Mouse (Mus musculus) forebrain, embryonic 10.5 days (tissue): ENCODE measurements around the gene Olfr569. TPM values are rescaled to one million over a fixed set of nuclear protein-coding genes. Genes with fewer than 3 reads are reported as not detected.

ENCODE experiments used
- DNase-seq: peaks from one replicate; pipeline ENCODE4 v3.0.0-alpha.2; 2017; ENCODE audit warnings: low spot score; ENCODE audit errors: extremely low spot score
- H3K27ac ChIP-seq: fragments of 300-500 bp; sonication (generic); 2 replicates; pipeline ENCODE4 v1.5.1; 2016; ENCODE audit warnings: mild to moderate bottlenecking
- H3K27me3 ChIP-seq: fragments of 300-500 bp; sonication (generic); 2 replicates; pipeline ENCODE4 v1.6.1; 2016; ENCODE audit warnings: mild to moderate bottlenecking; ENCODE audit not compliant: poor library complexity, severe bottlenecking
- H3K36me3 ChIP-seq: fragments of 300-500 bp; sonication (generic); replicated peaks from 2 replicates; pipeline ENCODE4 v1.6.1; 2016; ENCODE audit warnings: mild to moderate bottlenecking, moderate library complexity
- H3K4me1 ChIP-seq: fragments of 300-500 bp; sonication (generic); 2 replicates; pipeline ENCODE4 v1.6.1; 2016
- H3K4me3 ChIP-seq: fragments of 300-500 bp; sonication (generic); 2 replicates; pipeline ENCODE4 v1.5.1; 2016; ENCODE audit warnings: mild to moderate bottlenecking, moderate library complexity
- H3K9me3 ChIP-seq: fragments of 300-500 bp; sonication (generic); 2 replicates; pipeline ENCODE4 v1.6.1; 2016; ENCODE audit warnings: mild to moderate bottlenecking, moderate library complexity
- WGBS: fragments of 180-500 bp; shearing (Covaris S2); methylation state at CpG from one replicate; pipeline ENCODE4 v1.1.7; 2016; 5-methylcytosine and 5-hydroxymethylcytosine counted together
- polyA plus RNA-seq: library from polyadenylated mRNA; unstranded; fragments of >200 nt; fragmentation: Nextera tagmentation; extraction: Ambion mirVana; gene quantifications from 2 replicates; pipeline ENCODE4 v1.2.1, GENCODE M21; 2016

Olfr569 gene
- not detected in 2 replicates for polyA plus RNA-seq

GRCm38 (mm10) chr7:102890782-102891181 lies at the start of gene Olfr569:
TSS of gene Olfr569 (minus strand) at chr7:102890882.
- no peaks in the 10 kb centered on the region for H3K27me3 ChIP-seq
- WGBS, result 74% methylated on average over 3 of the region's 3 CpGs
- H3K4me3 ChIP-seq, result no peak within 1 kb of the TSS
- H3K27ac ChIP-seq, result no peak within 1 kb of the TSS
- H3K4me1 ChIP-seq, result no peaks in the 10 kb centered on the region
- H3K36me3 ChIP-seq, result no peaks in the 10 kb centered on the region
- no peak for DNase-seq
- no peaks in the 10 kb centered on the region for H3K9me3 ChIP-seq

GRCm38 (mm10) chr7:102927105-102927504 lies 36.4 kb upstream of the Olfr569 start:
- no peaks in the 10 kb centered on the region for H3K27me3 ChIP-seq
- no peak overlapping the region for H3K4me3 ChIP-seq
- H3K36me3 ChIP-seq, result no peaks in the 10 kb centered on the region
- WGBS, result 82% methylated on average over 3 of the region's 3 CpGs
- H3K4me1 ChIP-seq, result no peaks in the 10 kb centered on the region
- DNase-seq, result no peak
- no peaks in the 10 kb centered on the region for H3K9me3 ChIP-seq
- H3K27ac ChIP-seq, result no peak overlapping the region

GRCm38 (mm10) chr7:102924109-102924508 lies 33.4 kb upstream of the Olfr569 start, which contains the start of gene Olfr572:
TSS of gene Olfr572 (plus strand) at chr7:102924409.
- no peaks in the 10 kb centered on the region for H3K36me3 ChIP-seq
- H3K9me3 ChIP-seq, result no peaks in the 10 kb centered on the region
- no peak within 1 kb of the TSS for H3K4me3 ChIP-seq
- no peaks in the 10 kb centered on the region for H3K27me3 ChIP-seq
- no peak for DNase-seq
- H3K27ac ChIP-seq, result no peak within 1 kb of the TSS
- WGBS, result 64% methylated on average over 1 of the region's 1 CpGs
- no peaks in the 10 kb centered on the region for H3K4me1 ChIP-seq

GRCm38 (mm10) chr7:102919632-102920031 lies 28.9 kb upstream of the Olfr569 start:
- no peaks in the 10 kb centered on the region for H3K27me3 ChIP-seq
- H3K9me3 ChIP-seq, result no peaks in the 10 kb centered on the region
- no peak overlapping the region for H3K4me3 ChIP-seq
- 6% methylated on average over 1 of the region's 1 CpGs for WGBS
- H3K4me1 ChIP-seq, result no peaks in the 10 kb centered on the region
- H3K36me3 ChIP-seq, result no peaks in the 10 kb centered on the region
- no peak for DNase-seq
- H3K27ac ChIP-seq, result no peak overlapping the region

- no peak for DNase-seq
- no peaks in the 10 kb centered on the region for H3K4me1 ChIP-seq
- H3K4me3 ChIP-seq, result no peak within 1 kb of the TSS
- 68% methylated on average over 4 of the region's 4 CpGs for WGBS
- no peaks in the 10 kb centered on the region for H3K9me3 ChIP-seq
- no peak within 1 kb of the TSS for H3K27ac ChIP-seq
- no peaks in the 10 kb centered on the region for H3K27me3 ChIP-seq
- H3K36me3 ChIP-seq, result no peaks in the 10 kb centered on the region
Measured at GRCm38 (mm10) chr7:102917032-102917875, 26.6 kb upstream of the Olfr569 start, which contains the start of gene Olfr571. TSS of gene Olfr571 (minus strand) at chr7:102917536.

GRCm38 (mm10) chr7:102916405-102916804 lies 25.7 kb upstream of the Olfr569 start:
- Histone ChIP-seq H3K27me3 (no peaks in the 10 kb centered on the region), H3K36me3 (no peaks in the 10 kb centered on the region), H3K4me3 (no peak overlapping the region), H3K27ac (no peak overlapping the region), H3K4me1 (no peaks in the 10 kb centered on the region), H3K9me3 (no peaks in the 10 kb centered on the region)
- no peak for DNase-seq
- WGBS, result 82% methylated on average over 5 of the region's 5 CpGs

GRCm38 (mm10) chr7:102915261-102915660 lies 24.6 kb upstream of the Olfr569 start:
- no peaks in the 10 kb centered on the region for H3K4me1 ChIP-seq

GRCm38 (mm10) chr7:102876822-102877221 lies 13.9 kb downstream of the Olfr569 start, which contains the start of gene Olfr568:
TSS of gene Olfr568 (plus strand) at chr7:102877122.
- H3K27me3 ChIP-seq, result no peaks in the 10 kb centered on the region
- H3K9me3 ChIP-seq, result no peaks in the 10 kb centered on the region
- H3K27ac ChIP-seq, result no peak within 1 kb of the TSS
- no peaks in the 10 kb centered on the region for H3K36me3 ChIP-seq
- no peaks in the 10 kb centered on the region for H3K4me1 ChIP-seq
- DNase-seq, result no peak
- no peak within 1 kb of the TSS for H3K4me3 ChIP-seq

More at GRCm38 (mm10) chr7:102915261-102915660, 24.6 kb upstream of the Olfr569 start:
- Histone ChIP-seq H3K9me3 (no peaks in the 10 kb centered on the region), H3K36me3 (no peaks in the 10 kb centered on the region), H3K27me3 (no peaks in the 10 kb centered on the region), H3K4me3 (no peak overlapping the region), H3K27ac (no peak overlapping the region)
- WGBS, result 65% methylated on average over 1 of the region's 1 CpGs
- DNase-seq, result no peak

- Histone ChIP-seq H3K9me3 (no peaks in the 10 kb centered on the region), H3K4me3 (no peak within 1 kb of the TSS), H3K4me1 (no peaks in the 10 kb centered on the region), H3K27me3 (no peaks in the 10 kb centered on the region), H3K27ac (no peak within 1 kb of the TSS), H3K36me3 (no peaks in the 10 kb centered on the region)
- no peak for DNase-seq
- 93% methylated on average over 1 of the region's 1 CpGs for WGBS
Measured at GRCm38 (mm10) chr7:102858665-102859064, 32.0 kb downstream of the Olfr569 start, which contains the start of gene Olfr566. TSS of gene Olfr566 (minus strand) at chr7:102858765.

GRCm38 (mm10) chr7:102855807-102856206 lies 34.9 kb downstream of the Olfr569 start:
- Histone ChIP-seq H3K4me3 (no peak overlapping the region), H3K27ac (no peak overlapping the region), H3K4me1 (no peaks in the 10 kb centered on the region), H3K36me3 (no peaks in the 10 kb centered on the region), H3K9me3 (no peaks in the 10 kb centered on the region), H3K27me3 (no peaks in the 10 kb centered on the region)
- no peak for DNase-seq

Other genes with a start within 250 kb of the Olfr569 start
- not detected in 2 replicates for gene Olfr555, start 232.1 kb downstream of the Olfr569 start, polyA plus RNA-seq
- gene Olfr556, start 226.0 kb downstream of the Olfr569 start, polyA plus RNA-seq, result not detected in 2 replicates
- 9.3 and 10.9 TPM in 2 replicates for gene Trim68, start 203.6 kb downstream of the Olfr569 start, polyA plus RNA-seq
- not detected in 2 replicates for gene Olfr557, start 195.0 kb downstream of the Olfr569 start, polyA plus RNA-seq
- not detected in 2 replicates for gene Olfr558, start 188.7 kb downstream of the Olfr569 start, polyA plus RNA-seq
- not detected in 2 replicates for gene Olfr33, start 171.8 kb downstream of the Olfr569 start, polyA plus RNA-seq
- not detected in 2 replicates for gene Olfr559, start 163.4 kb downstream of the Olfr569 start, polyA plus RNA-seq
- not detected in 2 replicates for gene Olfr560, start 131.5 kb downstream of the Olfr569 start, polyA plus RNA-seq
- gene Olfr78, start 131.4 kb downstream of the Olfr569 start, polyA plus RNA-seq, result not detected in 2 replicates
- not detected in 2 replicates for gene Olfr561, start 119.7 kb downstream of the Olfr569 start, polyA plus RNA-seq
- gene Olfr564, start 87.4 kb downstream of the Olfr569 start, polyA plus RNA-seq, result not detected in 2 replicates
- not detected in 2 replicates for gene Olfr566, start 32.1 kb downstream of the Olfr569 start, polyA plus RNA-seq
- gene Olfr568, start 13.8 kb downstream of the Olfr569 start, polyA plus RNA-seq, result not detected in 2 replicates
- not detected in 2 replicates for gene Olfr570, start 3.7 kb upstream of the Olfr569 start, polyA plus RNA-seq
- not detected in 2 replicates for gene Olfr571, start 26.7 kb upstream of the Olfr569 start, polyA plus RNA-seq
- gene Olfr572, start 33.5 kb upstream of the Olfr569 start, polyA plus RNA-seq, result not detected in 2 replicates
- not detected in 2 replicates for gene Olfr573-ps1, start 51.7 kb upstream of the Olfr569 start, polyA plus RNA-seq
- gene Olfr574, start 57.6 kb upstream of the Olfr569 start, polyA plus RNA-seq, result not detected in 2 replicates
- not detected in 2 replicates for gene Olfr575, start 67.9 kb upstream of the Olfr569 start, polyA plus RNA-seq
- not detected in 2 replicates for gene Olfr576, start 71.8 kb upstream of the Olfr569 start, polyA plus RNA-seq
- gene Olfr577, start 85.1 kb upstream of the Olfr569 start, polyA plus RNA-seq, result not detected in 2 replicates
- not detected in 2 replicates for gene Olfr578, start 98.4 kb upstream of the Olfr569 start, polyA plus RNA-seq
- not detected in 2 replicates for gene Olfr582, start 147.1 kb upstream of the Olfr569 start, polyA plus RNA-seq
- not detected in 2 replicates for gene Olfr583, start 160.4 kb upstream of the Olfr569 start, polyA plus RNA-seq
- not detected in 2 replicates for gene Olfr584, start 191.0 kb upstream of the Olfr569 start, polyA plus RNA-seq
- gene Olfr585, start 206.8 kb upstream of the Olfr569 start, polyA plus RNA-seq, result not detected in 2 replicates
- gene Olfr586, start 234.8 kb upstream of the Olfr569 start, polyA plus RNA-seq, result not detected in 2 replicates
- not detected in 2 replicates for gene Olfr588-ps1, start 250.0 kb upstream of the Olfr569 start, polyA plus RNA-seq